Mouse (Mus musculus) frontal cortex, postnatal 14 days (tissue): ENCODE data around the gene Cables2.
"Not testable (repeated sequence)": the region's sequence is repeated elsewhere in the genome, so short reads cannot be mapped to it uniquely, and the experiment has no call there.

Experiments used
- DNase-seq, 2 experiments: peaks; one replicate each; pipeline ENCODE4 v3.0.0; 2022; ENCODE audit warnings: low spot score in 2 of 2

Cables2 gene

DNA sequence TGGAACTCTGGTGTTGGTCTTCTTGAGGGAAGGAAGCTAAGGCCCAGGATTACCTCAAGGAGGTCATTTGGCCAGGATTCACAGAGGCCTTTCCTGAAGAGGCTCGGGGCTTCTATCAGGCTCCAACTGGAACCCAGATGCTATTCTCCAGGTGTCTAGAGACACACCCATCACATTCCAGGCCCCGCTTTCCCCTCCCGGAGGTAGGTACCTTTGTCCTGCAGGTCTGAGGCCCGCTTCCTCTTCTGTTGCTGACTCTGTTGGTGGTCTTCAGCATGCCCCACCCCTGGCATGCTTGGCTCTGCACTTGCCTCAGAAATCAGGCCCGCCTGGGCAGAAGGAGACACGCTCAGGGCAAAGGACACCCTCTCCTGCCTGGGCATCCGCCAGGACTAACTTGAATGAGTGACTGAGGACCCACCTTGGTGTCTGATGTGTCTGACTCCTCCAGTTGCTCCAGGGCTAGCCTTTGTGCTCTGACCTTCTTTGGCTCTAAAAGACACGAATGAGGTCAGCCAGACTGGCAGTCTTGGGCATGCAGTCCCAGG is 4.6 kb upstream of the Cables2 start:
- DNase-seq, result no peak

DNA sequence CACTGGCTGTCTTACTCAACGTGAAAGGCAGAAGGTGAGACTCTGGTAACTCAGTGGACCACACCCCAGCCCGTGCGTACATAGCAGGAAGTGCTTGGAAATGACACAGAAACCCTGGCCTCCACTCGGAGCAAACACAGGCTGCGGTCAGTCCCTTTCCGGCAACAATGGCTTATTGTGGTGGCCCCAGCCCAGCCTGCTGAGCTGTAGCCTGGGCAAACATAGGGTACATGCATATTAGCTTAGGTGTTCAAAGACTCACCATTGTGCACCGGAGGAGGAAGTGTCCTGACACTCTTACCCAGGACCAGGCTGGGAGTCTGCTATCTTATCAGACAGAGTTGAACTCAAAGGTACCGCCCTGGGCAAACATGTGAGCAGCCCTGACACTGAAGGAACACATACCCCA is 3.6 kb upstream of the Cables2 start:
- DNase-seq, result no peak

DNA sequence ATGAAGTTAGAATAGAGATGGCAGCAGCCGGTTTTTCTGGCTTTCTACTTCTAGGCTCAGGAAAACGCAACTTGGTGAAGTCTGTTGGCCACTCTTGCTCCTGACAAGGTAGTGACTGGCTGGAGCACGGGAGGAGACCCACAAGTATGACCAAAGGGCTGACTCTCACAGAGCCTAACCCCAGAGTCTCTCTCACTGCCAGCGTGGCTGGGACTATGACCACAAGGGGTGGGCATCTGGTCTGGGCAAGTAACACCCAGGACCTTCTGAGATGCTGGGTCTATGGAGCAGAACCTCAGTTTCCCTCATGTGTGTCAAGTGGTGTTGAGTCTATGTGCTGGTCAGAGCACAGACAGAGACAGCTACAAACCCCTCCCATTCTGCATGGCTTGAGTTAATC is 3.1 kb upstream of the Cables2 start:
- no peak for DNase-seq

DNA sequence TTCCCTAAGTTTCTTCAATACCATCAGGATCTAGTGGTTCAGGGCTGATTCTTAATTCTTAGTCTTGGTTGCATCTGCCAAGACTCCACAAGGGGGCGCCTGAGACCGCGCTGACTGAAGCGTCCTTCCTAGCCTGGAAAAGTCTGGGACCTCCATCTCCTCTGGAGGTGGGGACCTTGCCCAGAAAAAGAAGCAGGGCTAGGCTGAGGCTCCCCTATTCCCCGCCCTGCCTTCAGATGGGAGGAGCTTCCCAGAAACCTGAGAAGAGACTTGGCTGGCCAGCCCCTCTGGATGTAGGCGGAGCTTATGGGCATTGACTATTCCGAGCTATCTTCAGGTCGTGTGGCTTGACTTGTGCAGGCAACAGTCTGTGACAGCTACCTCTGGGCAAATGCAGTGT is 2.5 kb upstream of the Cables2 start:
- peak in 1 of 2 experiments; percentile 75 for DNase-seq

DNA sequence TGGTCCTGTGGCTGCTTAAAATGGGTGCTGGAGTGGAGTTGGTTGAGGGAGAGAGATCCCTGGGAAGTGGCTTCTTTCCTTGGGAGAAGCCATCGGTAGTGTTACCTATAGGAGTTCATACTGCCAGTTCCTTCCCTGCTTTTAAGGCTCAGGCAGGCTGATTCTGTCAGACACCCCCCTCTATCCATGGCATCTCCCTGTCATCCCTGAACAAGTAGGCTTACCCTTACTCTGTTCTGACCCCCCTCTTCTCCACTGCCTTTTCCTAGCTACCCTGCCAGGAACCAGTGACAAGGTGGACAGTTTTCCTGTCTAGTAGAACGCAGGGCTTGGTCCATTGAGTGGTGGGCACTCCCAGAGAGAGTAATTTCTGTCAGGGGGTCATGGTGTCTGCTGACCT is 1.2 kb upstream of the Cables2 start:
- no peak for DNase-seq

- peak in 1 of 2 experiments; percentile 37 for DNase-seq
Observed at GRCm38 (mm10) chr2:180272884-180273321, 393 bp downstream of the Cables2 start.

GRCm38 (mm10) chr2:180271804-180272395 is 1.4 kb downstream of the Cables2 start:
- no peak for DNase-seq

- DNase-seq, result no peak
Observed at GRCm38 (mm10) chr2:180270537-180271255, 2.6 kb downstream of the Cables2 start.

DNA sequence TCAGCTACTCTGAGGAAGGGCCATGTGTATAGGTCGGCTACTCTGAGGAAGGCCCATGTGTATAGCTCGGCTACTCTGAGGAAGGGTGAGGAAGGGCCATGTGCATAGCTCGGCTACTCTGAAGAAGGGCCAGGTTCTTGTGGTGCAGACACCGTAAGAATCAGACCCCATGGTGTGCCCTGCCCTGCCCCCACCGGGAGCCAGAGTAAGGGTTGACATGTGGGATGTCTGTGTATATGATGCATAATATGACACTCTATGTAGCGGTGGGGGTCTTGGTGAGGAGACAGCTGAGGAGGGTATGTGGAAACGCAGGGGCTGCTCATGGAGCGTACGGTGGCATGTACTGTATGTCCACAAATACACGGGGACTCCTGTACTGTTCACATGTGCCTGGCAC is 4.0 kb downstream of the Cables2 start:
- DNase-seq, result no peak

DNA sequence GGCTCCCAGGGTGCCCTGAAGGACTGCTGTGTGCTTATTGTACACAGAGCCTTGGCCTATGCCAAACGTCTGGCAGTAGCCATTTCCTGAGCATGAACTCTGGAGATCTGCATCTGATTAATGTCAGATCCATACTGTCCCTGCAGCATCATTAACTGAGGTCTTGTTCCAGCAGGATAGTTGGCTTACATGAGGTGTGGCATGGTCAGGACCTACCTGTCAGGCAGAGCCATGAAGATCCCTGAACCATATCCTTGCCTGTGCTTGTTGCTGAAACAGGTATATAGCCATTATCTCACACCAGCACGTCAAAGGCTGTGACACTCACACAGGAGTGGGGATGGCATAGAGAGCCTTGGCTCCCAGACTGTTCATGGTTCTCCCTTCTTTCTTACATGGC is 5.3 kb downstream of the Cables2 start:
- no peak for DNase-seq

DNA sequence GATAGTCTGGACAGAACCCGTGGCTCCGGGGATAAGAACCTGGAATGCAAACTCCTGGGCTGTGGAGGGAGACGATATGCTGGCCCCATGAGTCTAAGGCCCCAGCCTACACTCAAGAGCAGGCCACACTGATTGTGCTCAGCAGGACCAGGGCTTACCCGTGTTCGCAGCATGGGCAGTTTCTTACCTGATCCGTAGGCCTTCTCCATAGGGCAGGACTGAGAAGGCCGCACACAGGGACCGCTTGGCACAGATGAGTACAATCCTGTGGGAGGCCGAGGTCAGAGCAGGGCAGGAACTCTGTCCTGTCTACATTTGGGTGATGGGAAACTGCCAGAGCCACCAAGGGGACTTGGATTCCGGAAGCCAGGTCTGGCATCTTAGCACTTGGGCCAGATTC is 10.4 kb downstream of the Cables2 start:
- no peak for DNase-seq

DNA sequence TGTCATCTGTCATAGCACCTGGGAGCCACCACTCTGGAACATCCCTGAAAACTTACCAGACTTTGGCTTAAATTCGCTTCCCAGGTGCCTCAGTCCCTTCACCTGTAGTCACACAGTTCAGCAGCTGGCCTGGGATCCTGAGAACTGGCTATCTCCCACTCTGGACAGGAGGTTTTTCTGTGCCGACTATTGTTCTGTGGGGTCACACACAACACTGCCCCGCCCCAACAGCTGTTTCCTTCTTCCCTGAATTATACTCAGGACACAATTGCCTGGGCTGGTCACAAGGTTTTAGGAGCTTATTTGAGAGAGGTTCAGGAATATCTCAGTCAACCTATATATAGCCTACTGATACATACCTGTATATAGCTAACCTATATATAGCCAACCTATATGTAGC is 10.9 kb downstream of the Cables2 start:
- no peak for DNase-seq

DNA sequence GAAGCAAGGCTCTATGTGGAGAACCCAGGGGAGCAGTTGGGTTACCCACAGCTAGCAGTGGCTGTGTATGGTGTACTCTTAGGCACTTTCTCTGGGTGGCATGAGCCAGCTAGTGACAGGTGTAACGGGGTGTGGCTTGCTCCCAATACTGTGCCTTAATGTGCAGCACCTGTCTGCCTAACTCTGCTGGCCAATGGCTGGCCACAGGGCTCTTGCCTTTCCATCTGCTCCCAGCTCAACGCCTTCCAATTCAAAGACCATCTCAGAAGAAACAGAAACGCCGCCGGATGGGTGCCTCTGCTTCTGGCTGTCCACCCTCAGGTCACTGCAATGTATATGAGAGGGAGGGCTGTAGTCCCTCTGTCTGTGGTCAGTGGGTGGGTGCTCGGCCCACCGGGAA is 11.4 kb downstream of the Cables2 start:
- DNase-seq, result no peak

DNA sequence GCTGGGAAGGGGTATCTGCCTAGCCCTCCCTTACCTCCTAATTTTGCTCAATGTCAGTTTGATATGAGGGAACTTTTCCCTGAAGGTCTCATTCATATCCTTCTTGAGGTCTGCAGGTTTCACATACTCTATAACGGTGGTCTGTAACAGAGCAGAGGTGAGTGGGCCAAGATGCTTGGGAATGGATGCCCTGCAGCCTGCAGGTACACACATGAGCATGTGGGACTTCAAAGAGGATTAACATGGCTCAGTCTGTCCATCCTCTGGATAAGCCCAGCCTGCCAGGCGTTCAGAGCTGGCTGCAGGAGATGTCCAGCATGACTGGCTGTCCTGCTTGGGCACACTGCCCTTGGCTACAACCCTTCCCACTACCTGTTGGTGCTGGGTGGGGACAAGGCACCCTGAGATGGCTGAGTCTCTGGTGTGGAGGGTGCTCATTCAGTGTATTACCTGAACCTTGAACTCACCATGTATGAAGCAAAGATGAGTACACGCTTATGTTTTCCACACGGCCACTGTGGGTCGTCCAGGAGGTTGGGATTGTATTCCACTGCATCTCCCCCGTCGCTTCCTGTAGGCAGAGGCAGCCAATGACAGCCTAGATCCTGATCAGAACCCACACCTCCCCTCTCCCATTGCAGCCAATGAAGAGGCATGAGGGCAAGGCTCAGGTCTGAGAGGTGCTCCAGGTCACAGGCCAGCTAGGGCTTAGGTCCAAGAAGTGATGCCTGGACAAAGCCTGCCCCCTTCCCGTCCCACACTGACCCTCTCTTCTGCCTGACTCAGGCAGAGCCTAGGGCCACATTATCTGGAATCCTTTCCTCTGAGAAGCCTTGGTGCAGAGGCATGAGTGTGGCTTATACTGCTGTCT is 12.5 kb downstream of the Cables2 start:
- DNase-seq, result no peak

DNA sequence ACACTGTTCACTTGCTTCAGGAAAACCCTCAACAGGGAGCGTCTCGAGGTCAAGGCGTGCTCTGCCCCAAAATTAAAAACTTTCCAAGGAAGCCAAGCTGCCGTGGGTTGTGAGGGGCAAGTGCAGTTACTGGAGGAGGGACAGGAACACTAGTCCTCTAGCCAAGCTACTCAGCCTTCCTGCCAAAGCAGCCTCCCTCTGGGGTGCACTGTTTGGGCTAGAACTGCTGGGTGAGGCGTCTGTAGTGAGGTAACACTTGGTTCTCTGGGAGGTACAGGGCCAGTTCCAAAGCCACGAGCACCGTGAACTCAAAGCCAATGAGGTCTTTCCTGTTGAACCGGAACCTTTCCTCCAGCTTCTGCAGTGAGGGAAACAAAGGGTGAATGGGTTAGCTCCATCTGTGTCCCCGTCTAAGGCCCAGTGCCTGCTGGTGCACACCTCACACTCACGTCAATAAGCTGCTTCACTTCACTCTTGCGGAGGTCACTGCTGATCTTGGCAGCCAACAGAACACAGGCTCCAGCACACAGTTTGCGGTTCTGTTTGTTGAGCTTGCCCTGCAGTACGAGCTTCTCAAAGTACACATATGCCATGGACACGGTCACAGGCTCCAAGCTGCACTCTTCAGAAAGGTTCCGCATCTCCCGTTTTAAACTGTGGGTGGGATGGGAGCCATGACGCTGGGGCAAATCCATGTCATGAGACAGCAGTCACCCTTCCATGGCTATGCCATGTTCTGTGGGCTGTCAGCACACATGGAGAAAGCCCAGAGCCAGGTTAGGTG is 13.3 kb downstream of the Cables2 start:
- not testable (repeated sequence) for DNase-seq

DNA sequence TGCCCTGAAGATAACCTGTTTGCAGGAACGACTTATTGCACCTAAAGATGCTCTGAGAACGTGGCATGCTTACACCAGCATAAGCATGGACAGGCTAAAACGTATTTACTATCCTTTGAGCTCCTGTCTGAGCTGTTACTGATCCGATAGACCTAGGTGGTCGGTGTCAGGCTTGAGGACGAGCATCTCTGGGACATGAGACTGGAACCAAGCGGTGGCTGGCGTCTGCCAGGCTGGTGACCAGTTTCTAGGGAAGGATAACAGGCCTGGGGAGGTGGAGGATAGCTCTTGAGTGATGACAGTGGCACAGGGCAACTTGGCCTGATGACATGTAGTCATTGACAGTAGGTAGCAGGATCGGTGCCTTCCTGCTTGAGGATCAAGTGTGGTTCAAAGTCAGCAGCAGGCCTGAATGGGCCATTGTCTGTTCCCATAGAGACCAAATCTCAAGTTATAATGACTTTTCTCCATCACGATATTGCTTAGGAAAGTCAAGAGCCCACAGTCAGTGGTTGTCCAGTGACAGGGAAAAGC is 14.3 kb downstream of the Cables2 start:
- DNase-seq, result not testable (repeated sequence)

- DNase-seq, result no peak
Observed at GRCm38 (mm10) chr2:180257963-180258865, 15.1 kb downstream of the Cables2 start.

- peak; percentile 94 to 97 for DNase-seq
Observed at GRCm38 (mm10) chr2:180257001-180257521, 16.2 kb downstream of the Cables2 start, which contains the start of gene Rps21. Gene Rps21, plus strand, starts transcription at chr2:180257377.

- no peak for DNase-seq
Observed at GRCm38 (mm10) chr2:180256296-180257000, 16.8 kb downstream of the Cables2 start.
